Mouse (Mus musculus) central nervous system, embryonic 18 days (tissue): Measurements from ENCODE around the gene Zfp385a. TPM values are rescaled to one million over a fixed set of nuclear protein-coding genes. Genes with fewer than 3 reads are reported as not detected.

ENCODE experiments used
- polyA plus RNA-seq: library from polyadenylated mRNA; depleted of rRNA; stranded (reverse); fragments of >200 nt; gene quantifications from 2 replicates; pipeline ENCODE4 v1.2.3, GENCODE M21; 2012; rRNA removed

The Zfp385a gene
- polyA plus RNA-seq = 20.7 and 25.0 TPM in 2 replicates

GRCm38 (mm10) chr15:103339961-103340337, at the start of gene Zfp385a:
TSS of gene Zfp385a (minus strand) at chr15:103340093.

GRCm38 (mm10) chr15:103366376-103367149, 26.7 kb upstream of the Zfp385a start, which contains the start of gene Itga5:
TSS of gene Itga5 (minus strand) at chr15:103366763.

GRCm38 (mm10) chr15:103310365-103310910, 29.5 kb downstream of the Zfp385a start, which contains the start of gene Gpr84:
TSS of gene Gpr84 (minus strand) at chr15:103310612.

GRCm38 (mm10) chr15:103272419-103273279, 67.2 kb downstream of the Zfp385a start, which contains the start of gene Copz1:
TSS of gene Copz1 (plus strand) at chr15:103272714.

Other genes starting within 250 kb of the Zfp385a start
- 27.0 and 30.0 TPM in 2 replicates for gene Smug1, start 173.0 kb downstream of the Zfp385a start, polyA plus RNA-seq
- gene Cbx5, start 100.3 kb downstream of the Zfp385a start, polyA plus RNA-seq = 86.8 and 91.8 TPM in 2 replicates
- gene Hnrnpa1, start 99.7 kb downstream of the Zfp385a start, polyA plus RNA-seq = 1,022 and 1,097 TPM in 2 replicates
- gene Nfe2, start 81.7 kb downstream of the Zfp385a start, polyA plus RNA-seq = 0.25 and 0.32 TPM in 2 replicates
- 160 and 164 TPM in 2 replicates for gene Copz1, start 67.4 kb downstream of the Zfp385a start, polyA plus RNA-seq
- gene Gpr84, start 29.5 kb downstream of the Zfp385a start, polyA plus RNA-seq = 0.27 and 0.31 TPM in 2 replicates
- 5.1 and 6.9 TPM in 2 replicates for gene Itga5, start 26.7 kb upstream of the Zfp385a start, polyA plus RNA-seq
- gene Gtsf1, start 90.4 kb upstream of the Zfp385a start, polyA plus RNA-seq = 0.15 TPM in 1 of 2 replicates, not detected in the other
- gene Gtsf2, start 108.4 kb upstream of the Zfp385a start, polyA plus RNA-seq = 0.25 TPM in 1 of 2 replicates, not detected in the other
- gene Nckap1l, start 113.7 kb upstream of the Zfp385a start, polyA plus RNA-seq = 1.7 and 2.0 TPM in 2 replicates
- gene Pde1b, start 162.9 kb upstream of the Zfp385a start, polyA plus RNA-seq = 89.9 and 93.7 TPM in 2 replicates
- gene Ppp1r1a, start 197.9 kb upstream of the Zfp385a start, polyA plus RNA-seq = 107 and 113 TPM in 2 replicates
- not detected in 2 replicates for gene Glycam1, start 225.0 kb upstream of the Zfp385a start, polyA plus RNA-seq